In genomic region chr7:4671956-4672355, GRCm38 (mm10) we compare ENCODE assay signal across 11 mouse cellular contexts. TPM values are rescaled to one million over a fixed set of nuclear protein-coding genes. Genes with fewer than 3 reads are reported as not detected.
A peak's percentile ranks its signal among the peaks of the same experiment; 100 is the strongest.
DNase-seq lines count a peak whose midpoint lies in the region; ATAC-seq and TF ChIP-seq lines count a peak whose summit lies in the region.
"Had no signal": no experiment of that assay in that cellular context is flagged by ENCODE, and none has a peak within 500 bp of the region (broad histone marks: within the 10 kb centered on the region; RNA-seq: fewer than 3 reads in every experiment).

No protein-coding gene starts in this region.

- no peaks in the 10 kb centered on the region for H3K9me3 ChIP-seq in hindbrain, embryonic 13.5 days
- no peaks in the 10 kb centered on the region for H3K9me3 ChIP-seq in hindbrain, postnatal 0 days (ENCODE audit: low read length)

- no peak overlapping the region for H3K9ac ChIP-seq in hindbrain, embryonic 13.5 days
- no peak overlapping the region for H3K9ac ChIP-seq in hindbrain, postnatal 0 days (replicated peaks; ENCODE audit: low read length)

- H3K4me2 ChIP-seq in hindbrain, embryonic 13.5 days, result no peak overlapping the region
- no peak overlapping the region for H3K4me2 ChIP-seq in hindbrain, postnatal 0 days (ENCODE audit: low read depth, low read length)

- WGBS in hindbrain, embryonic 13.5 days, result 68% methylated on average over 4 of the region's 4 CpGs
- WGBS in hindbrain, postnatal 0 days, result 67% methylated on average over 4 of the region's 4 CpGs

- ATAC-seq in hindbrain, embryonic 13.5 days (ENCODE audit: low FRiP score), result peak; percentile 54; the same call in 1 of the 2 replicates
- ATAC-seq in hindbrain, postnatal 0 days, result no peak
- 0 out of 2 replicates have a peak, but pooled peaks have one; percentile 9 for ATAC-seq in megakaryocyte progenitor cell, adult 5-6 weeks (replicated peaks; ENCODE audit: poor library complexity)

- TF ChIP-seq CTCF in hindbrain, postnatal 0 days (IDR thresholded peaks at IDR 0.05; ENCODE audit: low read depth), result no peak

- no peaks in the 10 kb centered on the region for H3K27me3 ChIP-seq in hindbrain, embryonic 13.5 days
- no peaks in the 10 kb centered on the region for H3K27me3 ChIP-seq in hindbrain, postnatal 0 days (ENCODE audit: insufficient read depth, low read length)

- no peak overlapping the region for H3K27ac ChIP-seq in hindbrain, embryonic 13.5 days
- H3K27ac ChIP-seq in hindbrain, postnatal 0 days, result no peak overlapping the region

- H3K36me3 ChIP-seq in hindbrain, embryonic 13.5 days, result peaks cover 83% of the 10 kb centered on the region
- peaks cover 35% of the 10 kb centered on the region for H3K36me3 ChIP-seq in hindbrain, postnatal 0 days (ENCODE audit: insufficient read depth, low read length)

- DNase-seq in hindbrain, postnatal 0 days (ENCODE audit: low spot score), result no peak
- peak; percentile 70 to 76 for DNase-seq in adrenal gland, postnatal 36 days
- DNase-seq in kidney, postnatal 14 days, result peak; percentile 53
- no peak for DNase-seq in retina, postnatal 1 day
- DNase-seq in gastrocnemius, postnatal 4 days (ENCODE audit: low spot score in 2 of 2), result no peak
- no peak for DNase-seq in frontal cortex, postnatal 10 days (ENCODE audit: low spot score in 2 of 2)
- DNase-seq: cerebellum, adult 9-10 months had no signal

- no peak overlapping the region for H3K4me3 ChIP-seq in hindbrain, embryonic 13.5 days
- no peak overlapping the region for H3K4me3 ChIP-seq in hindbrain, postnatal 0 days (ENCODE audit: low read length)

- H3K4me1 ChIP-seq in hindbrain, embryonic 13.5 days (replicated peaks), result no peaks in the 10 kb centered on the region
- H3K4me1 ChIP-seq in hindbrain, postnatal 0 days (ENCODE audit: insufficient read depth, low read length), result no peaks in the 10 kb centered on the region

RNA-seq across cellular contexts. Expression of gene Hspbp1, which starts 12.9 kb away (rescaled TPM):
- 128 and 137 TPM in 2 replicates for polyA plus RNA-seq in hindbrain, embryonic 13.5 days (2015; fragmentation: Nextera tagmentation; extraction: Ambion mirVana)
- 259 and 288 TPM in 2 replicates for total RNA-seq in hindbrain, postnatal 0 days (2014; rRNA removed)
- polyA plus RNA-seq in hindbrain, postnatal 0 days (2015; fragmentation: Nextera tagmentation; extraction: Ambion mirVana), result 172 and 174 TPM in 2 replicates
- total RNA-seq in adrenal gland, postnatal 36 days (2021), result 10 to 100 TPM; 47.8 to 50.7 TPM
- total RNA-seq in megakaryocyte progenitor cell, adult 5-6 weeks (2015), result 48.1 and 52.5 TPM in 2 replicates
- 20.2 and 26.2 TPM in 2 replicates for total RNA-seq in megakaryocyte progenitor cell, adult 5-6 weeks (2017)
- 10 to 100 TPM; 25.7 to 27.8 TPM for total RNA-seq in gastrocnemius, postnatal 4 days (2021)

RNA-seq across cellular contexts. Expression of gene Ppp6r1, which starts 13.1 kb away (rescaled TPM):
- 9.7 and 12.4 TPM in 2 replicates for polyA plus RNA-seq in hindbrain, embryonic 13.5 days (2015; fragmentation: Nextera tagmentation; extraction: Ambion mirVana)
- total RNA-seq in hindbrain, postnatal 0 days (2014; rRNA removed), result 136 and 142 TPM in 2 replicates
- polyA plus RNA-seq in hindbrain, postnatal 0 days (2015; fragmentation: Nextera tagmentation; extraction: Ambion mirVana), result 9.4 and 10.3 TPM in 2 replicates
- total RNA-seq in adrenal gland, postnatal 36 days (2021), result 10 to 100 TPM; 82.6 to 89.5 TPM
- 99.0 and 102 TPM in 2 replicates for total RNA-seq in megakaryocyte progenitor cell, adult 5-6 weeks (2015)
- 124 and 144 TPM in 2 replicates for total RNA-seq in megakaryocyte progenitor cell, adult 5-6 weeks (2017)
- 10 to 100 TPM; 72.0 to 76.5 TPM for total RNA-seq in gastrocnemius, postnatal 4 days (2021)

RNA-seq across cellular contexts. Expression of gene Brsk1, which starts 18.4 kb away (rescaled TPM):
- 7.2 and 7.5 TPM in 2 replicates for polyA plus RNA-seq in hindbrain, embryonic 13.5 days (2015; fragmentation: Nextera tagmentation; extraction: Ambion mirVana)
- 195 and 217 TPM in 2 replicates for total RNA-seq in hindbrain, postnatal 0 days (2014; rRNA removed)
- 6.7 and 7.1 TPM in 2 replicates for polyA plus RNA-seq in hindbrain, postnatal 0 days (2015; fragmentation: Nextera tagmentation; extraction: Ambion mirVana)
- 1 to 10 TPM; 6.6 to 8.0 TPM for total RNA-seq in adrenal gland, postnatal 36 days (2021)
- 0.44 TPM in 1 of 2 replicates, not detected in the other for total RNA-seq in megakaryocyte progenitor cell, adult 5-6 weeks (2015)
- total RNA-seq in megakaryocyte progenitor cell, adult 5-6 weeks (2017), result not detected in 2 replicates
- 1 to 10 TPM; 6.7 to 7.3 TPM for total RNA-seq in gastrocnemius, postnatal 4 days (2021)
- total RNA-seq: granulocyte monocyte progenitor cell, adult 5-6 weeks had no signal

RNA-seq across cellular contexts. Expression of gene Tmem86b, which starts 40.7 kb away (rescaled TPM):
- 3.5 and 3.8 TPM in 2 replicates for polyA plus RNA-seq in hindbrain, embryonic 13.5 days (2015; fragmentation: Nextera tagmentation; extraction: Ambion mirVana)
- total RNA-seq in hindbrain, postnatal 0 days (2014; rRNA removed), result 14.2 and 17.4 TPM in 2 replicates
- 1.1 and 1.5 TPM in 2 replicates for polyA plus RNA-seq in hindbrain, postnatal 0 days (2015; fragmentation: Nextera tagmentation; extraction: Ambion mirVana)
- 1 to 10 TPM; 5.9 to 8.2 TPM for total RNA-seq in adrenal gland, postnatal 36 days (2021)
- total RNA-seq in megakaryocyte progenitor cell, adult 5-6 weeks (2015), result 6.7 and 8.9 TPM in 2 replicates
- 15.2 and 22.4 TPM in 2 replicates for total RNA-seq in megakaryocyte progenitor cell, adult 5-6 weeks (2017)
- 1 to 10 TPM; 7.0 to 7.8 TPM for total RNA-seq in gastrocnemius, postnatal 4 days (2021)

RNA-seq across cellular contexts. Expression of gene Tmem150b, which starts 53.1 kb away (rescaled TPM):
- polyA plus RNA-seq in hindbrain, embryonic 13.5 days (2015; fragmentation: Nextera tagmentation; extraction: Ambion mirVana), result 0.12 and 0.19 TPM in 2 replicates
- not detected in 2 replicates for total RNA-seq in hindbrain, postnatal 0 days (2014; rRNA removed)
- polyA plus RNA-seq in hindbrain, postnatal 0 days (2015; fragmentation: Nextera tagmentation; extraction: Ambion mirVana), result 0.13 TPM in 2 replicates
- total RNA-seq in adrenal gland, postnatal 36 days (2021), result under 1 TPM; 0.16 to 0.43 TPM
- total RNA-seq in megakaryocyte progenitor cell, adult 5-6 weeks (2015), result 10.1 and 12.1 TPM in 2 replicates
- 23.0 and 24.4 TPM in 2 replicates for total RNA-seq in megakaryocyte progenitor cell, adult 5-6 weeks (2017)
- total RNA-seq in gastrocnemius, postnatal 4 days (2021), result under 1 TPM; 0.13 to 0.29 TPM
- total RNA-seq: left cerebral cortex, postnatal 36 days had no signal

Comparison
In these comparisons a context has a peak if more than half of its experiments do, and no peak if none do; other contexts are left out.
1. DNase-seq: peak in adrenal gland, postnatal 36 days (2 of 2) and kidney, postnatal 14 days (single experiment); none in hindbrain, postnatal 0 days (single experiment), retina, postnatal 1 day (single experiment), gastrocnemius, postnatal 4 days (0 of 2) and frontal cortex, postnatal 10 days (0 of 2).
2. RNA of gene Brsk1, which starts 18.4 kb away (total RNA-seq): 195 to 217 TPM in hindbrain, postnatal 0 days; 6.6 to 8.0 TPM in adrenal gland, postnatal 36 days, 6.7 to 7.3 TPM in gastrocnemius, postnatal 4 days and 0.44 TPM in megakaryocyte progenitor cell, adult 5-6 weeks; every median in the first group is over 10 times any median in the second.